Mouse (Mus musculus): ENCODE results near the gene Slc4a8.

GRCm38 (mm10) chr15:100832784-100833183 is 71.2 kb downstream of the Slc4a8 start:
- TF ChIP-seq ZNF384 (IDR thresholded peaks at IDR 0.05; ENCODE audit: low read depth, low read length) (no peak), CHD2 (IDR thresholded peaks at IDR 0.05; ENCODE audit: low read depth, low read length) (no peak), MAFK (IDR thresholded peaks at IDR 0.05; ENCODE audit: insufficient read depth, low read depth, low read length) (no peak), ZC3H11A (IDR thresholded peaks at IDR 0.05; ENCODE audit: borderline replicate concordance, low read depth, low read length) (no peak), HCFC1 (IDR thresholded peaks at IDR 0.05; ENCODE audit: borderline replicate concordance, insufficient read depth, low read length) (no peak)

All from ES-E14 (cell line).